In genomic region chr9:110116977-110117778, GRCm38 (mm10) we compare ENCODE assay signal across 8 mouse cellular contexts. TPM values are rescaled to one million over a fixed set of nuclear protein-coding genes. Genes with fewer than 3 reads are reported as not detected.
DNase-seq lines count a peak whose midpoint lies in the region; ATAC-seq and TF ChIP-seq lines count a peak whose summit lies in the region.

Gene Smarcc1 (plus strand): TSS chr9:110117708.

- no peak for TF ChIP-seq CTCF in heart, adult 2 months (IDR thresholded peaks at IDR 0.05)

- no peaks in the 10 kb centered on the region for H3K79me2 ChIP-seq in heart, adult 2 months (replicated peaks; ENCODE audit: control insufficient read depth, insufficient read depth, low read length)

- peak within 1 kb of the TSS; percentile 95 for H3K4me3 ChIP-seq in embryonic facial prominence, embryonic 14.5 days (ENCODE audit: low read depth, low read length)
- peak within 1 kb of the TSS; percentile 69 for H3K4me3 ChIP-seq in heart, adult 2 months
- H3K4me3 ChIP-seq in limb, embryonic 13.5 days = peak within 1 kb of the TSS; percentile 75
- H3K4me3 ChIP-seq in midbrain, embryonic 16.5 days (ENCODE audit: low read depth, low read length) = peak within 1 kb of the TSS; percentile 99

- under 1% methylated on average over 33 of the region's 79 CpGs for whole genome bisulfite sequencing in embryonic facial prominence, embryonic 14.5 days
- WGBS in heart, adult 2 months = under 1% methylated on average over 78 of the region's 79 CpGs
- WGBS in limb, embryonic 13.5 days = under 1% methylated on average over 69 of the region's 79 CpGs
- under 1% methylated on average over 72 of the region's 79 CpGs for WGBS in midbrain, embryonic 16.5 days

- H3K9ac ChIP-seq in embryonic facial prominence, embryonic 14.5 days (ENCODE audit: low read depth, low read length) = peak within 1 kb of the TSS; percentile 95
- H3K9ac ChIP-seq in heart, adult 2 months (ENCODE audit: low read depth, low read length) = peak within 1 kb of the TSS; percentile 95
- H3K9ac ChIP-seq in limb, embryonic 13.5 days = peak within 1 kb of the TSS; percentile 95
- H3K9ac ChIP-seq in midbrain, embryonic 16.5 days (ENCODE audit: low read depth, low read length) = peak within 1 kb of the TSS; percentile 91

- H3K4me2 ChIP-seq in embryonic facial prominence, embryonic 14.5 days (ENCODE audit: low read depth, low read length) = peak within 1 kb of the TSS; percentile 66
- H3K4me2 ChIP-seq in limb, embryonic 13.5 days (replicated peaks) = peak within 1 kb of the TSS; percentile 63
- peak within 1 kb of the TSS; percentile 85 for H3K4me2 ChIP-seq in midbrain, embryonic 16.5 days (ENCODE audit: low read length)

- H3K27me3 ChIP-seq in embryonic facial prominence, embryonic 14.5 days (replicated peaks; ENCODE audit: control insufficient read depth, insufficient read depth, low read length) = no peaks in the 10 kb centered on the region
- no peaks in the 10 kb centered on the region for H3K27me3 ChIP-seq in heart, adult 2 months (ENCODE audit: control insufficient read depth, insufficient read depth, low read length)
- no peaks in the 10 kb centered on the region for H3K27me3 ChIP-seq in limb, embryonic 13.5 days
- H3K27me3 ChIP-seq in midbrain, embryonic 16.5 days (ENCODE audit: control insufficient read depth, insufficient read depth, low read depth, low read length) = no peaks in the 10 kb centered on the region

- H3K4me1 ChIP-seq in embryonic facial prominence, embryonic 14.5 days (ENCODE audit: control insufficient read depth, insufficient read depth, low read length) = peaks cover 9% of the 10 kb centered on the region
- H3K4me1 ChIP-seq in heart, adult 2 months (ENCODE audit: control insufficient read depth, insufficient read depth, low read length) = peaks cover 2% of the 10 kb centered on the region
- H3K4me1 ChIP-seq in limb, embryonic 13.5 days = peaks cover 22% of the 10 kb centered on the region
- peaks cover 26% of the 10 kb centered on the region for H3K4me1 ChIP-seq in midbrain, embryonic 16.5 days (ENCODE audit: control insufficient read depth, insufficient read depth, low read length)

- peak; percentile 75 for TF ChIP-seq POLR2A in heart, adult 2 months (IDR thresholded peaks at IDR 0.05; ENCODE audit: insufficient read depth, low read depth, low read length)

- ATAC-seq in embryonic facial prominence, embryonic 14.5 days (ENCODE audit: low read depth) = peak; percentile 96
- peak; percentile 97 for ATAC-seq in limb, embryonic 13.5 days (ENCODE audit: low FRiP score, low read depth)
- ATAC-seq in midbrain, embryonic 16.5 days = peak; percentile 98

- H3K27ac ChIP-seq in embryonic facial prominence, embryonic 14.5 days (replicated peaks; ENCODE audit: low read depth, low read length) = peak within 1 kb of the TSS; percentile 97
- peak within 1 kb of the TSS; percentile 92 for H3K27ac ChIP-seq in heart, adult 2 months
- H3K27ac ChIP-seq in limb, embryonic 13.5 days = peak within 1 kb of the TSS; percentile 97
- H3K27ac ChIP-seq in midbrain, embryonic 16.5 days (ENCODE audit: low read length) = peak within 1 kb of the TSS; percentile 95

- no peaks in the 10 kb centered on the region for H3K9me3 ChIP-seq in embryonic facial prominence, embryonic 14.5 days (ENCODE audit: control insufficient read depth, low read length)
- no peaks in the 10 kb centered on the region for H3K9me3 ChIP-seq in limb, embryonic 13.5 days
- no peaks in the 10 kb centered on the region for H3K9me3 ChIP-seq in midbrain, embryonic 16.5 days (replicated peaks; ENCODE audit: control insufficient read depth, low read length, poor library complexity, severe bottlenecking)

- intact Hi-C loops in heart, adult 2 months (cut with DNase I) = loop anchor here (1.0 kb wide), 1 partner anchor 14 kb away; no protein-coding TSS in a partner anchor

- DNase-seq in 3T3-L1 (ENCODE audit: low read depth, low spot score) = peak; percentile 85
- DNase-seq in adrenal gland, postnatal 4 days (ENCODE audit: low spot score in 2 of 2) = peak; percentile 68 to 79
- DNase-seq in embryonic facial prominence, embryonic 14.5 days (ENCODE audit: low spot score) = peak; percentile 96
- peak; percentile 93 to 94 for DNase-seq in heart, adult 2 months
- DNase-seq in kidney, adult 8-10 months = peak; percentile 80 to 88
- peak; percentile 86 to 89 for DNase-seq in spleen, postnatal 10 days (ENCODE audit: low spot score in 2 of 2)

- peaks cover 25% of the 10 kb centered on the region for H3K36me3 ChIP-seq in embryonic facial prominence, embryonic 14.5 days (ENCODE audit: control insufficient read depth, insufficient read depth, low read length)
- peaks cover 2% of the 10 kb centered on the region; the same call in 1 of the 2 replicates for H3K36me3 ChIP-seq in heart, adult 2 months (ENCODE audit: control insufficient read depth, insufficient read depth, low read length)
- H3K36me3 ChIP-seq in limb, embryonic 13.5 days = peaks cover 18% of the 10 kb centered on the region
- H3K36me3 ChIP-seq in midbrain, embryonic 16.5 days (ENCODE audit: control insufficient read depth, insufficient read depth, low read length) = peaks cover 15% of the 10 kb centered on the region

- no peak for TF ChIP-seq EP300 in heart, adult 2 months (IDR thresholded peaks at IDR 0.05; ENCODE audit: insufficient read depth, low read depth, low read length)

RNA-seq across cellular contexts. Expression of gene Smarcc1, which starts in this region (rescaled TPM):
- 100 to 1,000 TPM in 1 of 2 experiments, 10 to 100 TPM in 1; 90.4 to 100 TPM for total RNA-seq in adrenal gland, postnatal 4 days (2021)
- polyA plus RNA-seq in embryonic facial prominence, embryonic 14.5 days (2014; fragmentation: Nextera tagmentation; extraction: Ambion mirVana) = 105 and 122 TPM in 2 replicates
- 10 to 100 TPM; 24.1 to 25.2 TPM for total RNA-seq in heart, adult 2 months (2021)
- 8.4 and 10.6 TPM in 2 replicates for polyA plus RNA-seq in heart, adult 2 months (2012; rRNA removed)
- 174 and 188 TPM in 2 replicates for polyA plus RNA-seq in limb, embryonic 13.5 days (2015; fragmentation: Nextera tagmentation; extraction: Ambion mirVana)
- polyA plus RNA-seq in midbrain, embryonic 16.5 days (2015; fragmentation: Nextera tagmentation; extraction: Ambion mirVana) = 80.0 and 105 TPM in 2 replicates

Comparison
In these comparisons a context has a peak if more than half of its experiments do, and no peak if none do; other contexts are left out.
1. Peak in every context shown above with its lines: DNase-seq, ATAC-seq, H3K4me3 ChIP-seq and H3K27ac ChIP-seq.